Mouse (Mus musculus): Measurements from ENCODE around the gene Rasal3.
A peak's percentile ranks its signal among the peaks of the same experiment; 100 is the strongest.

Gene Rasal3

GRCm38 (mm10) chr17:32403417-32403816, at the start of gene Rasal3:
Gene Rasal3, minus strand, starts transcription at chr17:32403583.
- peak; percentile 51 for DNase-seq

- DNase-seq = no peak
Observed at GRCm38 (mm10) chr17:32452482-32452881, 49.1 kb upstream of the Rasal3 start, which contains the start of gene Cyp4f39. Gene Cyp4f39, plus strand, starts transcription at chr17:32452723.

GRCm38 (mm10) chr17:32450844-32451537, 47.6 kb upstream of the Rasal3 start:
- no peak for DNase-seq

- no peak for DNase-seq
Observed at GRCm38 (mm10) chr17:32449042-32449441, 45.7 kb upstream of the Rasal3 start.

GRCm38 (mm10) chr17:32447195-32447594, 43.8 kb upstream of the Rasal3 start:
- DNase-seq = no peak

GRCm38 (mm10) chr17:32445016-32445415, 41.6 kb upstream of the Rasal3 start:
- no peak for DNase-seq

GRCm38 (mm10) chr17:32443245-32443644, 39.9 kb upstream of the Rasal3 start:
- DNase-seq = no peak

GRCm38 (mm10) chr17:32437106-32437505, 33.7 kb upstream of the Rasal3 start:
- no peak for DNase-seq

- DNase-seq = no peak
Observed at GRCm38 (mm10) chr17:32435151-32435550, 31.8 kb upstream of the Rasal3 start.

GRCm38 (mm10) chr17:32434324-32434723, 30.9 kb upstream of the Rasal3 start:
- DNase-seq = no peak

- no peak for DNase-seq
Observed at GRCm38 (mm10) chr17:32431972-32432371, 28.6 kb upstream of the Rasal3 start.

- no peak for DNase-seq
Observed at GRCm38 (mm10) chr17:32426610-32427009, 23.2 kb upstream of the Rasal3 start.

- no peak for DNase-seq
Observed at GRCm38 (mm10) chr17:32424034-32424433, 20.7 kb upstream of the Rasal3 start, which contains the start of gene Pglyrp2. Gene Pglyrp2, minus strand, starts transcription at chr17:32424167.

- DNase-seq = no peak
Observed at GRCm38 (mm10) chr17:32420781-32421180, 17.4 kb upstream of the Rasal3 start.

GRCm38 (mm10) chr17:32419989-32420388, 16.6 kb upstream of the Rasal3 start:
- DNase-seq = no peak

- DNase-seq = no peak
Observed at GRCm38 (mm10) chr17:32416771-32417170, 13.4 kb upstream of the Rasal3 start.

- no peak for DNase-seq
Observed at GRCm38 (mm10) chr17:32415417-32416020, 12.1 kb upstream of the Rasal3 start.

GRCm38 (mm10) chr17:32411898-32412297, 8.5 kb upstream of the Rasal3 start:
- DNase-seq = no peak

GRCm38 (mm10) chr17:32402779-32403157, 615 bp downstream of the Rasal3 start:
- DNase-seq = no peak

- no peak for DNase-seq
Observed at GRCm38 (mm10) chr17:32402011-32402778, 1.2 kb downstream of the Rasal3 start.

GRCm38 (mm10) chr17:32396266-32396665, 7.1 kb downstream of the Rasal3 start:
- DNase-seq = no peak

GRCm38 (mm10) chr17:32393944-32394343, 9.4 kb downstream of the Rasal3 start:
- DNase-seq = no peak

GRCm38 (mm10) chr17:32389101-32389659, 14.2 kb downstream of the Rasal3 start, which contains the start of gene Wiz:
Gene Wiz, minus strand, starts transcription at chr17:32389439.
- DNase-seq = peak; percentile 95

Data from layer of hippocampus, adult 9-11 months (tissue).